Mouse (Mus musculus): Measurements from ENCODE around the gene Gm49721.
"Not testable (repeated sequence)": the region's sequence is repeated elsewhere in the genome, so short reads cannot be mapped to it uniquely, and the experiment has no call there.

Gene Gm49721

GRCm38 (mm10) chr17:7085469-7086168, 106.9 kb downstream of the Gm49721 start:
- not testable (repeated sequence) for H3K36me3 ChIP-seq (ENCODE audit: control insufficient read depth, insufficient read depth, low read length, poor library complexity, severe bottlenecking); H3K27me3 ChIP-seq (ENCODE audit: control insufficient read depth, insufficient read depth, low read length, poor library complexity, severe bottlenecking); DNase-seq (ENCODE audit: low read depth, low spot score)

- not testable (repeated sequence) for H3K36me3 ChIP-seq (ENCODE audit: control insufficient read depth, insufficient read depth, low read length, poor library complexity, severe bottlenecking); DNase-seq (ENCODE audit: low read depth, low spot score); H3K27me3 ChIP-seq (ENCODE audit: control insufficient read depth, insufficient read depth, low read length, poor library complexity, severe bottlenecking)
These were observed 108.1 kb downstream of the Gm49721 start for GRCm38 (mm10) chr17:7086836-7087235.

All from splenic B cell, adult 2 months (primary cell).